Comparison of ENCODE assay signal across 8 mouse cellular contexts in the genomic region with DNA sequence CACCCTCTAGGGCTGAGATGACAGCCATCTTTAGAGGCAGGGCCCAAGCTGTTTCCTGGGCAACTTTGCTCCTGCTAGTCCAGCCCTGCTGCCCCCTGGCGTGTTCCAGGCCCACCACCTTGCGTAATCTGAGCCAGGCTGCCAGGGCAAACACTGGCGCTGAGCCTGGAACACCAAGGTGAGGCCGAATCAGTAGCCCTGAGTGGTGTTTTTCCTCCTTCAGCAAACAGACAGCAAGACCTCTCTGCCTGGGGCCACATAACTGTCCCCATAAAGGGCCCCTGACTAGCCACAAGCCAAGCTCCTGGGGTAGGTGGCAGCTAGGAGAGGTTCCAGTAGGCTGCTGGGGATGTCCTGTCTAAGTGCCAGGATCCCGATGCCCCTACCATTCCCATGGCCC. TPM values are rescaled to one million over a fixed set of nuclear protein-coding genes. Genes with fewer than 3 reads are reported as not detected.
A peak's percentile ranks its signal among the peaks of the same experiment; 100 is the strongest.
DNase-seq lines count a peak whose midpoint lies in the region; TF ChIP-seq lines count a peak whose summit lies in the region.

No protein-coding gene starts in this region.

- H3K79me2 ChIP-seq in myocyte (ENCODE audit: control insufficient read depth, insufficient read depth), result peaks cover 38% of the 10 kb centered on the region

- H3K4me2 ChIP-seq in myocyte (ENCODE audit: low read depth), result peak overlapping the region; percentile 88

- H3K36me3 ChIP-seq in heart, embryonic 10.5 days, result peaks cover 39% of the 10 kb centered on the region
- H3K36me3 ChIP-seq in myocyte (ENCODE audit: control insufficient read depth, insufficient read depth), result peaks cover 9% of the 10 kb centered on the region

- H3ac ChIP-seq in myocyte (ENCODE audit: control insufficient read depth, insufficient read length), result no peak overlapping the region

- WGBS in heart, embryonic 10.5 days, result 41% methylated on average over 5 of the region's 5 CpGs

- peak overlapping the region; percentile 11; the same call in 1 of the 2 replicates for H3K4me3 ChIP-seq in layer of hippocampus, adult 2 months
- peak overlapping the region; percentile 86 for H3K4me3 ChIP-seq in heart, embryonic 10.5 days
- peak overlapping the region; percentile 61 for H3K4me3 ChIP-seq in myocyte

- peak; percentile 11; the same call in 1 of the 2 replicates for TF ChIP-seq CTCF in layer of hippocampus, adult 2 months (conservative IDR thresholded peaks at IDR 0.05)

- no peak for DNase-seq in layer of hippocampus, adult 2 months (ENCODE audit: low spot score in 2 of 2)
- no peak for DNase-seq in layer of hippocampus, postnatal 14 days (ENCODE audit: low spot score in 2 of 2)
- DNase-seq in cerebellum, adult 11 months, result peak; percentile 72
- DNase-seq in heart, embryonic 10.5 days (ENCODE audit: low spot score), result no peak
- peak; percentile 68 to 74 for DNase-seq in kidney, postnatal 4 days
- DNase-seq in left cerebral cortex, postnatal 25 days (ENCODE audit: low spot score in 2 of 2), result no peak
- no peak for DNase-seq in gastrocnemius, postnatal 36 days

- H3K27me3 ChIP-seq in heart, embryonic 10.5 days (ENCODE audit: insufficient read depth, poor library complexity, severe bottlenecking), result no peaks in the 10 kb centered on the region
- no peaks in the 10 kb centered on the region for H3K27me3 ChIP-seq in myocyte (ENCODE audit: control insufficient read depth, insufficient read depth, insufficient read length)

- no peaks in the 10 kb centered on the region for H3K9me3 ChIP-seq in heart, embryonic 10.5 days

- intact Hi-C loops in left cerebral cortex, postnatal 25 days (cut with DNase I), result loop anchor here (5.0 kb wide), 1 partner anchor 182 kb away; no protein-coding TSS in a partner anchor
- intact Hi-C loops in gastrocnemius, postnatal 36 days (cut with DNase I), result loop anchor here (5.0 kb wide), 1 partner anchor 47 kb away; no protein-coding TSS in a partner anchor

- peaks cover 60% of the 10 kb centered on the region for H3K4me1 ChIP-seq in heart, embryonic 10.5 days

- H3K27ac ChIP-seq in layer of hippocampus, adult 2 months, result peak overlapping the region; percentile 67; the same call in 1 of the 2 replicates
- peak overlapping the region; percentile 97 for H3K27ac ChIP-seq in heart, embryonic 10.5 days

- TF ChIP-seq POLR2A in myocyte (IDR thresholded peaks at IDR 0.05; ENCODE audit: insufficient read length, low read depth), result no peak

TF ChIP-seq in myocyte, 11 proteins besides CTCF, POLR2A, EP300 and RAD21:
- TF ChIP-seq USF1 (IDR thresholded peaks at IDR 0.05; ENCODE audit: low read depth) (no peak), MYOD1 (IDR thresholded peaks at IDR 0.05; ENCODE audit: control insufficient read depth in 1 of 3, insufficient read length in 2 of 3, low read depth in 2 of 3) (no peak), MAX (IDR thresholded peaks at IDR 0.05; ENCODE audit: low read depth) (no peak), CEBPB (IDR thresholded peaks at IDR 0.05; ENCODE audit: insufficient read depth, poor library complexity, severe bottlenecking) (peak; percentile 67; the same call in 1 of the 2 replicates), E2F4 (IDR thresholded peaks at IDR 0.05; ENCODE audit: insufficient read depth) (no peak), TCF12 (IDR thresholded peaks at IDR 0.05; ENCODE audit: insufficient read depth, poor library complexity, severe bottlenecking) (no peak), POLR2AphosphoS2 (IDR thresholded peaks at IDR 0.05; ENCODE audit: insufficient read length, low read depth) (no peak), REST (IDR thresholded peaks at IDR 0.05; ENCODE audit: insufficient read depth, insufficient read length) (no peak), MYOG (IDR thresholded peaks at IDR 0.05; ENCODE audit: control insufficient read depth in 1 of 3, insufficient read depth in 1 of 3, insufficient read length in 2 of 3, low read depth in 2 of 3) (peak in 1 of 3 experiments; percentile 6), TCF3 (IDR thresholded peaks at IDR 0.05; ENCODE audit: insufficient read length, low read depth) (no peak), SRF (IDR thresholded peaks at IDR 0.05; ENCODE audit: control insufficient read depth, insufficient read length, low read depth) (no peak)

RNA-seq across cellular contexts. Expression of gene Furin, which starts 5.1 kb away (rescaled TPM):
- 10 to 100 TPM; 39.4 to 40.6 TPM for total RNA-seq in layer of hippocampus, adult 2 months (2021)
- 10 to 100 TPM; 48.7 to 50.3 TPM for total RNA-seq in layer of hippocampus, postnatal 14 days (2021)
- 18.1 and 20.7 TPM in 2 replicates for polyA plus RNA-seq in heart, embryonic 10.5 days (2016; fragmentation: Nextera tagmentation; extraction: Ambion mirVana)
- polyA plus RNA-seq in myocyte (2012; fragmentation: generic; extraction: Trizol), result 64.1 TPM
- total RNA-seq in left cerebral cortex, postnatal 25 days (2021), result 10 to 100 TPM; 31.4 to 38.7 TPM
- total RNA-seq in gastrocnemius, postnatal 36 days (2021), result 10 to 100 TPM; 40.7 to 48.6 TPM

RNA-seq across cellular contexts. Expression of gene Fes, which starts 12.4 kb away (rescaled TPM):
- total RNA-seq in layer of hippocampus, adult 2 months (2021), result 1 to 10 TPM; 5.0 to 5.7 TPM
- total RNA-seq in layer of hippocampus, postnatal 14 days (2021), result 1 to 10 TPM; 5.6 to 9.9 TPM
- 9.7 and 11.7 TPM in 2 replicates for polyA plus RNA-seq in heart, embryonic 10.5 days (2016; fragmentation: Nextera tagmentation; extraction: Ambion mirVana)
- 0.54 TPM for polyA plus RNA-seq in myocyte (2012; fragmentation: generic; extraction: Trizol)
- 1 to 10 TPM; 3.9 to 6.3 TPM for total RNA-seq in left cerebral cortex, postnatal 25 days (2021)
- total RNA-seq in gastrocnemius, postnatal 36 days (2021), result 1 to 10 TPM; 3.5 to 5.2 TPM

RNA-seq across cellular contexts. Expression of gene Man2a2, which starts 28.9 kb away (rescaled TPM):
- total RNA-seq in layer of hippocampus, adult 2 months (2021), result 100 to 1,000 TPM; 169 to 178 TPM
- total RNA-seq in layer of hippocampus, postnatal 14 days (2021), result 100 to 1,000 TPM; 124 to 139 TPM
- polyA plus RNA-seq in heart, embryonic 10.5 days (2016; fragmentation: Nextera tagmentation; extraction: Ambion mirVana), result 20.0 and 20.9 TPM in 2 replicates
- polyA plus RNA-seq in myocyte (2012; fragmentation: generic; extraction: Trizol), result 35.7 TPM
- total RNA-seq in left cerebral cortex, postnatal 25 days (2021), result 100 to 1,000 TPM; 128 to 147 TPM
- total RNA-seq in gastrocnemius, postnatal 36 days (2021), result 100 to 1,000 TPM; 139 to 157 TPM

RNA-seq across cellular contexts. Expression of gene Hddc3, which starts 57.2 kb away (rescaled TPM):
- total RNA-seq in layer of hippocampus, adult 2 months (2021), result 10 to 100 TPM; 45.5 to 46.6 TPM
- 10 to 100 TPM; 45.8 to 46.3 TPM for total RNA-seq in layer of hippocampus, postnatal 14 days (2021)
- 18.3 and 18.4 TPM in 2 replicates for polyA plus RNA-seq in heart, embryonic 10.5 days (2016; fragmentation: Nextera tagmentation; extraction: Ambion mirVana)
- 83.3 TPM for polyA plus RNA-seq in myocyte (2012; fragmentation: generic; extraction: Trizol)
- 10 to 100 TPM; 47.1 to 50.5 TPM for total RNA-seq in left cerebral cortex, postnatal 25 days (2021)
- total RNA-seq in gastrocnemius, postnatal 36 days (2021), result 10 to 100 TPM; 17.6 to 21.1 TPM

RNA-seq across cellular contexts. Expression of gene Unc45a, which starts 59.3 kb away (rescaled TPM):
- total RNA-seq in layer of hippocampus, adult 2 months (2021), result 10 to 100 TPM; 38.0 to 40.9 TPM
- 10 to 100 TPM; 40.6 to 47.9 TPM for total RNA-seq in layer of hippocampus, postnatal 14 days (2021)
- 24.3 and 34.2 TPM in 2 replicates for polyA plus RNA-seq in heart, embryonic 10.5 days (2016; fragmentation: Nextera tagmentation; extraction: Ambion mirVana)
- 38.4 TPM for polyA plus RNA-seq in myocyte (2012; fragmentation: generic; extraction: Trizol)
- total RNA-seq in left cerebral cortex, postnatal 25 days (2021), result 10 to 100 TPM; 38.4 to 45.3 TPM
- 10 to 100 TPM in 1 of 2 experiments, 1 to 10 TPM in 1; 9.7 to 12.1 TPM for total RNA-seq in gastrocnemius, postnatal 36 days (2021)

Comparison
In these comparisons a context has a peak if more than half of its experiments do, and no peak if none do; other contexts are left out.
1. DNase-seq: peak in cerebellum, adult 11 months (single experiment) and kidney, postnatal 4 days (2 of 2); none in layer of hippocampus, adult 2 months (0 of 2), layer of hippocampus, postnatal 14 days (0 of 2), heart, embryonic 10.5 days (single experiment), left cerebral cortex, postnatal 25 days (0 of 2) and gastrocnemius, postnatal 36 days (0 of 2).
2. H3K4me3 ChIP-seq: peak in every context shown above with its lines; median percentile 86 in heart, embryonic 10.5 days; 61 in myocyte; 11 in layer of hippocampus, adult 2 months.